Mouse (Mus musculus) liver, adult 10 weeks (tissue): ENCODE measurements around the gene Rhpn2. TPM values are rescaled to one million over a fixed set of nuclear protein-coding genes. Genes with fewer than 3 reads are reported as not detected.

Experiments used
- polyA plus RNA-seq: library from polyadenylated mRNA; stranded (reverse); fragments of 350-450 nt; fragmentation: Illumina TruSeq; extraction: RNeasy Lipid Tissue Mini Kit (QIAGEN cat#74804); gene quantifications from one replicate; pipeline ENCODE4 v1.2.3, GENCODE M21; 2014; ENCODE audit warnings: low read depth, low replicate concordance

The Rhpn2 gene
- polyA plus RNA-seq, result 13.3 TPM

DNA sequence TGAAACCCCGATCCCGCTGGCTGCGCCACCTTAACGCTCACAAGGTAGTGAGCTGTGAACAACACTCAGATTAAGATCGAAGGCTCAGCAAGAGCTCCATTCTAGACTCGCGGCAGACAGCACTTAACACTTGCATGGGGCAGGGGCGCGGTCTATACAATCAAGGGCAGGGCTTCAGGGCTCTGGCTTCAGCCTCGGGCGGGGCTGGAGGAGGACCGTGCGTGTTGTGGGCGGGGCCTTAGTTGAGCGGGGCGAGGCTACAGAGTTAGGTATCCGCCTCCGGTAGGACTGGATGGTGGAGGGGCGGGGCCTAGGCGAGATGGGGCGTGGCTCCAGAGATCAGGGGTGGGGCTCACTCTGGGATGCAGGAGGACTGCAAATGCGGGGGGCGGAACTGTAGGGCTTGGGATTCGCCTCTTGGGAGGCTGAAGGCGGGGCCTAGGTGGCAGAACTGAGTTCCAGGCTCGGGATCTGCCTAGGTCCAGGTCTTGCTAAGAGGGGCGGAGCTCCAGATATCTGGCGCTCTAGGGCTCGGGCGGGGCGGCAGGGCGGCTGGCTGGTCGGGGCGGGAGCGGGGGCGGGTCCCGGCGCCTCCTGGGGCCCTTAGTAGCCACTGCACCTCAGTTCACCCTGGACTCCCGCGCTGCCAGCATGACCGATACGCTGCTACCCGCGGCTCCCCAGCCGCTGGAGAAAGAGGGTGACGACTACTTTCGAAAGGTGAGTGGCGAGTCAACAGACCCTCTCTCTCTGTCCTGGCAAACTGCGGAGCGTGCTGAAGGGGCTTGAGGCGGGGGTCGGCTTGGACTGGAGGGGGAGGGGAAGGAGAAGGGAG is at the start of gene Rhpn2:
Rhpn2 (plus strand) TSS at position 479 of the 835 bp plus-strand sequence.

DNA sequence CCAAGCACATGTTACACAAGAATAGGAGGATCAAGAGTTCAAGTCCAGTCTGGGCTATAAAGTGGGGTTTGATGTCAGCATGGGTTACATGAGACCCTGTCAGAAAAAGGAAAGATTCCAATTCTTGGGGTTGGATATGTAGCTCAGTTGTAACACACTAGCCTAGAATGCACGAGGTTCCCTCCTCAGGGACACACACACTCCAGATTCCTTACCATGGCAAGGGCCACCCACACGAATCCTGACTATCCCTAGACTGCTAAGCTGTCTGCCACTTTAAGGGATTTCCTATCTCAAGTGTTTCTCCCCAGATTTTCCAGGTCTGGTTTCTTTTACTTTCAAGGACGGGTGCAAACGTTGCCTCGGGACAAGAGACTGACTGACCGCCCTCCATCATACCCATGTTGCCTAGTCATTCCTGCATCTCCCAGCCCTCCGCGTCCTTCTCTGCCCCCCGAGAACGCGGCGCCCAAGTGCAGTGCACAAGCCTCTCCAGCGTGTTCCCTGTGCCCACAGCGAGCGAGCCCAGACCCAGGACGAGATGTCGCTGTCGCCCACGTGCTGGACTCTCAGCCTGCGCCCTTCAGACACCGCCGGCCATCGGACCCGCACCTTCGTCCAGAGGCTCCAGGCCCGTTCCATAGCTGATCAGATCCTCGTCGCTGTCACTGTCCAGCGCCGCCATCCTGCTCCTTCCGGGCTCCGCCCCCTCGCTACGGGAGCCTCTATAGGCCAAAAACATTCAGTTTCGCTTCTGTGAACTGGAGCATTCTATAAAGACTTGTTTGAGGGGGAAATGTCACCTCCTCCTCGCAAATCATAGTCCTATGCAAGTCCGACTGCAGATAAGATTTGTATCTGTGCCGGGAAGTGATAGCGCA is 16.0 kb upstream of the Rhpn2 start, which contains the start of gene Gpatch1:
Gpatch1 (minus strand) TSS at position 712 of the 881 bp plus-strand sequence.

DNA sequence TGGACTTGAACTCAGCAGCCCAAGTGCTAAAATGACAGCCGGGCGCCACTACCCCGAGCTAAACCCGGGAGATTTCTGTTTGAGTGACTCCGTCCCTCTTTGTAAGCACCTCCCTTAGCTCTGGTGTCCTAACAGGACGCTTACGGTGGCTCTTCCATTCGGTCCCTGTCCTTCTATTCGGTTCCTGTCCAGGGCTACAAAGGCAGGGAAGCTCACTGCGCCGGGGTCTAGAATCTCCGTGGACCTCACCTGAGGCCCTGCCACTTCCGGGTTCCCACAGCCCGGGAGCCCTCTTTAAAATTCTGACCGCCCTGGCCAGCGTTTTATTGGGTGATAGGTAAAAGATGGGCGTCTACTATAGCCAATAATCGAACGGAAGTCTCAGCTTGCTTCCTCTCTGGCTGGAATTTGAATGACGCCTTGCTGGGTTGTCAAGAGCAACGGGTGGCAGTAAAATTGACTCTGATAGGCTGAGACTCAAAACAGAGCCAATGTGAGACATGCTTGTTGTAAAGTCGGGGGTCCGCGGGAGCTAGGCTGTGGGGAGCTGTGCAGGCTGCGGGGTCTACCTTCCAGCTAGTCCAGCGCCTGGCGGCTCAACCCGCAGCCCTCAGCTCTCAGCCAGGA is 62.7 kb downstream of the Rhpn2 start, which contains the start of the genes Faap24 and Cep89:
Faap24 (minus strand) TSS at position 295 of the 627 bp plus-strand sequence.
Cep89 (plus strand) TSS at position 494 of the 627 bp plus-strand sequence.

Other genes with a start within 250 kb of the Rhpn2 start
- 67.4 TPM for gene Cebpa, start 214.9 kb upstream of the Rhpn2 start, polyA plus RNA-seq
- not detected for gene Slc7a10, start 147.8 kb upstream of the Rhpn2 start, polyA plus RNA-seq
- 1.7 TPM for gene Lrp3, start 118.7 kb upstream of the Rhpn2 start, polyA plus RNA-seq
- gene Gpatch1, start 15.7 kb upstream of the Rhpn2 start, polyA plus RNA-seq, result 4.3 TPM
- 0.87 TPM for gene Faap24, start 62.7 kb downstream of the Rhpn2 start, polyA plus RNA-seq
- gene Cep89, start 62.9 kb downstream of the Rhpn2 start, polyA plus RNA-seq, result 4.0 TPM
- not detected for gene Slc7a9, start 114.6 kb downstream of the Rhpn2 start, polyA plus RNA-seq
- not detected for gene Tdrd12, start 203.6 kb downstream of the Rhpn2 start, polyA plus RNA-seq
- 170 TPM for gene Nudt19, start 222.1 kb downstream of the Rhpn2 start, polyA plus RNA-seq